Mouse (Mus musculus): ENCODE results near the gene Cxcr4. TPM values are rescaled to one million over a fixed set of nuclear protein-coding genes. Genes with fewer than 3 reads are reported as not detected.
"Not testable (repeated sequence)": the region's sequence is repeated elsewhere in the genome, so short reads cannot be mapped to it uniquely, and the experiment has no call there.

Gene Cxcr4
- total RNA-seq, 2 experiments from 2014 or later: 15.6 to 87.6 TPM

DNA sequence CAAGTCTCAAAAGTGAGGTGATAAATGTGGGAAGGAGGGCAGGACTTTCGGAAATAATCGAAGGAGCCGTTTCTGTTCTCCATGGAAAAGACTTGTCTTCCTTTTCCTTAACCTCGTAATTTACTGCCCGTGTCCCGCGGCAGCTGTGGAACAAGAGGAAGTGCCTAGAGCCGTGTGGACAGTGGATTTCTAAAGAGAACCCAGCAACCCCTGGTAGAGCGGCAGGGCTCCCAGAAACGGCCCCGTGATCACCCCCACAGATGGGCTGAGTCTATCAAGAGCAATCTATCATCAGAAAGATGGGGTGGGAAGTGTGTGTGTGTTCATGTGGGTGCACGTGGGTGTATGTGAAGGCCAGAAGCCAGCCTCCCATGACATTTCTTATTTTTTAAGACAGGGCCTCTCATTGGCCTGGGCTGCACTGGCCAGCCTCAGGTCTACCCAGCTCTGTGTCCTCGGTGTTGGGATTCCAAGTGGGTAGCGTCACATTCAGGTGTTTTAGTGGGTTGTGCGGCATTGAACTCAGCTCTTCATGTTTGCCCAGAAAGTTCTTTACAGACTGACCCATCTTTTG, 5.2 kb upstream of the Cxcr4 start:
- no peak for DNase-seq

DNA sequence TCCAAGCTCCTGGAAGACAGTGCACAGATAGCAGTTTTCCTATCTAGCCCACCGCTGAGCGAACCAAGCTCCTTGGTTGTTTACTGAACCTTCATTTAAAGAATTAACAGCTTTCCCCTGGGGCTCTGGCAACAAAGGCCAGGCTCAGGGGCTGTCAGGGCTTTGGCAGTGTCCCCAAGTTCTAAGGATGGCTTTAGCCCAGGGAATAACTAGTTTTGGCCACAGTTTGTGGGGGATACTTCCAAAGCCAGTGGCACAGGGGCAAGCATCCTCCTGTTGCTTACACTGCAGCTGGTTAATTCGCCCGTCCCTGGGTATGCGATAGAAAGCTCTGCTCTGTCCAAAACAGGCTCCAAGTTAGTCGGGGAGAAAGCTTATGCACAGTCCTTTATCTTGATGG, 3.4 kb upstream of the Cxcr4 start:
- no peak for DNase-seq

DNA sequence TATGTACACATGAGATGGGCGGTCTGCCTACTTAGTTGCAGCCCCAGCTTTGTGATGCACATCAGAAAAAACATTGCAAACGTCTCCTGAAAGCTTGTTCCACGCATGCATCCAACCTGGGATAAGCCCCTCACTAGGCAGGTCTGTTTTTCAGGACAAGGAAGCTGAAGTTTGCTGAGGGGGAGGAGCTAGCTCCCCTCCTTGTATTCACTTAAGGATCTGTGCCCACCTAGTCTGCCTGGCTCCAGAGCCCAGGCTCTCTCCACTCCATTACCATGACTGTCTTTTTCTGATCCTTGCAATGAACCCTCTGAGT, 3.0 kb upstream of the Cxcr4 start:
- no peak for DNase-seq

DNA sequence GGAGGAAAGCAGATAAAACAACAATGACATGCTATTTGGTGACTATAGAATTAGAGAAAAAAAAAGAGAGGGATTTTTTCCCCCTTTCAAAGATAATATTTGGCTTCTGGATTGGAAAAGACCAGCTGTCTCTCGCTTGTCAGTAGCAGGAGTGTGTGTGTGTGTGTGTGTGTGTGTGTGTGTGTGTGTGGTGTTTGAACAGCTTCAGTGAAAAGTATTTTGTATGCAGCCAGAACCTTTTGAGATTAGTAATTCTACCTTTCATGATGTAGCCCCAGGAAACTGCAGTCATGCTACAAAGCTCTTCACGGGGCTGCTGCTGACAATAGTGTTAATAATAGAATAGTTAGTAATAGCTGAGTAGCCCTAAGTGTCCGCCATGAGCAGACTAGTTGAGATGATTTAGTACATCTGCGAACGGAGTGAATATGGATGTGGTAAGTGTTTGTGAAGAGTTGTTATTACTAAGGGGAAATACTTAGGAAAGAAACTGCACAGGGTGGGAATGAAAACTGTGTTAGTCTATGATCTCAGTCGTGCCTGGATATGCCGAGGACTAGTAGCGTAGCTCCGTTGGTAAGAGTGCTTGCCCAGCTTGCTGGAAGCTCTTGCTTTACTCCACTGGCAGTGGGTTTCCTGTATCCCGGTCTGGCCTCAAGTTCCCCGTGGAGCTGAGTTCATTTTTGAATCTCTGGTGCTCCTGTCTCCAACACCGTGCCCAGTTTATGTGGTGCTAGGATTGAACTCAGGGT, 2.4 kb upstream of the Cxcr4 start:
- DNase-seq: no peak

DNA sequence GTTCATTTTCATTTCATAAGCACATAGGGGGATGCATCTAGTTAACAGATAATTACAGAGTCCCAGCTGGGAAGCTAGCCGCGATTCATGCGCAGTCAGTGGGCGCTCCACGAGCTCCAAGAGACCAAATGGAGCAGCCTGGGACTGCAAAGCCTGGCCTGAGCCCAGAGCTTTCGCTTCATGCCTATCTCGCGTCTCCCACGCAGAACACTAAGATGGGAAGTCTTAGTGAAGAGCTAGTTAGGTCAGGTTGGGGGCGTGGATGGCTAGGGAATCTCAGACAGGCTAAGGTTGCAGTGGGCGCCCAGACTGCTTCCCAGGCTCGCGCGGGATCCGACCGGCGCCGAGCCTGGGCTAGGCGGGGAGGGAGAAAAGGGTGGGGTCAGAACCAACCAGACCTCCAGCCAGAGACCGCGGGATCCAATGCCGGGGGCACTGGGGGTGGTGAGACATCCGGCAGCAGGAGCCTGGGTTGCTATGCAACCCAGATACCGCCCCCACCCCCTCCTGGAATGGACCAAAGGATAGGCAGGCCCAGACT, 938 bp upstream of the Cxcr4 start:
- DNase-seq: peak; percentile 43 to 52

DNA sequence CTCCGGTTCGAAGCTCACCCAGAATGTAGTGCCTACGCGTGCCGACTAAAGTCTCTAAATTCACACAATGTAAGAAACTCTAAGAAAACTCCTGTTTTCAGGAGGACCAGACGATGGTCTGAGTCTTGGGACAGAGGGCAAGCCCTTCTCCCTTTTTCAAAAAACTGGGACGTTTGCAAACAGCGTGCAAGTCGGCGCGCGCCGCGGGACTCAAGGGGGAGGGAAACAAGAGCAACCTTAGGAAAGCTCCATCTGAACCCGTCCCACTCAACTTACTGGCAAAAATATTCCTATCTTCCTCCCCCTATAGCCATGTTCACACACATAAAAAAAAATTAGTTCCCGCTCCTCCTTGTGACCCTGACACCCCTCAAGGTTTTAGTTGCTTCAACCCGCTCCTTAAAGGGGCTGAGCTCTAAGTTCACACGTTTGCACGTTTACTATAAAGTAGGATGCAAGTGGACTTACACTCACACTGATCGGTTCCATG, 327 bp downstream of the Cxcr4 start:
- DNase-seq: peak; percentile 39 to 44

DNA sequence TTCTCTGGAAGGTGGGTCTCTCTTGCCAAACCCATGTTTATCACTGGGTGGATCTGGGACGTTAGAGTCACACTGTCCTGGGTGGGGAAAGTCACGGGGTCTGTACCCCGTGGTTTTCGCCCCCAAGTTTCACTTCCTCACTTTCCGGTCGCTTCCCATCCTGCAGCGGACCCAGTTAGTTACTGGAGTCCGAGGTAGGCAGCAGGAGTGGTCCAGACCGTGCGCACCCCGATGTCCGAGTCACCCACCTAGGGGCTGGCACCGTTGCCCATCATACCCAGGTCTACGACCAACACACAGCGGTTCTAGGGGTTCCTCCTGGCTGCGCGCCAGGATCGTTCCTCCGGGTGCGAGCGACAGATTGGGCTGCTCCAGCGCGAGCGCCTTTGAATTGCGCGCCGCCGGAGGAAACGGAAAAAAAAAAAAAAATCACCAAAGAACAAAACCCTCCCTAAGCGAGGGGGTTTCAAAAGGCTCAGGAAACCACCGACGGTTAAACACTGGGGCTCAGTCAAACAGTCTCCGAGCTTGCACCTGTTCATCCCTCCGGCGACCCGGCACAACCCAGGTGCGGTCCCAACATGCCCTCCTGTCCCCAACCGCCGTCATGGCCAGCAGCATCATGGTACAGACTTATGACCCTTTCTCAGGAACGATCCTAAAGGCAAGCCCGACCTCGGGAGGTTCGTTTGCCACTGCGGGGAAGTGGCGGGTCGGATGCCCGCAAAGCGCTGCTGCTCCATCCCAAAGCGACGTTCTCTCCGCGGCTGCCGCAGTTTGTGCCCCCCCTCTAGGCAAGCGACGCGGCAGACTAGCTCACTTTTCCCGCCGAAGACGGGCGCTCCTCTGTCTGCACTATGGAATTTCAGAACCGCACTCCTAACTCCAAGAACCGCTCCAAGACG, 1.0 kb downstream of the Cxcr4 start:
- DNase-seq: peak; percentile 46 to 53

DNA sequence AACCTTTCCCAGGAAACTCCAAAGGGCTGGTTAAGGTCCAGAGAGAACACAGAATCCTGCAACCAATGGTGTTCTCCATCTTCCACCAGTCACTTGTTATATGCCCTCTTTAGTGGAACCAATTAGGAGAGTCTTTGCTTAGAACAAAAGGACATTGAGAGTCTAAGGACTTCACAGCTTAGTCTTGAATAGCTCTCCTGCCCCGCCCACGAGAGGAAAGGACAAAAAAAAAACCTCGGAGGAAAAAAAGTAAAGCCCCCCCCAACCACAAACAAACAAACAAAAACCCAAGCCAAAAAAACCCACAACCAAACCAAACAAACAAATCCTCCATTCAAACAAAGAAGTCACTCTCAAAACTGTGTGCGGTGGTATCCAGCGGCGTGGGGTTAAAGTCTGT, 2.1 kb downstream of the Cxcr4 start:
- no peak for DNase-seq

DNA sequence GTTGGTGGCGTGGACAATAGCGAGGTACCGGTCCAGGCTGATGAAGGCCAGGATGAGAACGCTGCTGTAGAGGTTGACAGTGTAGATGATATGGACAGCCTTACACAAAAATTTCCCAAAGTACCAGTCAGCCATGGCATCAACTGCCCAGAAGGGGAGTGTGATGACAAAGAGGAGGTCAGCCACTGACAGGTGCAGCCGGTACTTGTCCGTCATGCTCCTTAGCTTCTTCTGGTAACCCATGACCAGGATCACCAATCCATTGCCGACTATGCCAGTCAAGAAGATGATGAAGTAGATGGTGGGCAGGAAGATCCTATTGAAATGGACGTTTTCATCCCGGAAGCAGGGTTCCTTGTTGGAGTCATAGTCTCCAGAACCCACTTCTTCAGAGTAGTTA, 2.6 kb downstream of the Cxcr4 start:
- no peak for DNase-seq

DNA sequence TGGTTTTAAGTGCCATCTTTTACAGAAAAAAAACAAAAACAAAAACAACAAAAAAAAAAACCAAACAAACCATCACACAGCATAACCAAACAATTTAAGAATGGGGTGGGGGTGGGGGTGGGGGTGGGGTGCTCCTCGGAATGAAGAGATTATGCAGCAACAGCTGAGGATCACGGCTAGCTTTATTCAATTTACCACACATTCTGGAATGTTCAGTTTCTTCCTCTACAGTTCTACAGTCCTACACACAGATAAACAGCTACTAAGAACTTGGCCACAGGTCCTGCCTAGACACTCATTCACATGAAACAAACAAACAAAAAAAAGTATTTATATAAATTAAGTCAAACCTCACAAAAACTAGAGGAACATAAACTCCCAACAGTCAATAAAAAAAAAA, 3.8 kb downstream of the Cxcr4 start:
- DNase-seq: no peak

DNA sequence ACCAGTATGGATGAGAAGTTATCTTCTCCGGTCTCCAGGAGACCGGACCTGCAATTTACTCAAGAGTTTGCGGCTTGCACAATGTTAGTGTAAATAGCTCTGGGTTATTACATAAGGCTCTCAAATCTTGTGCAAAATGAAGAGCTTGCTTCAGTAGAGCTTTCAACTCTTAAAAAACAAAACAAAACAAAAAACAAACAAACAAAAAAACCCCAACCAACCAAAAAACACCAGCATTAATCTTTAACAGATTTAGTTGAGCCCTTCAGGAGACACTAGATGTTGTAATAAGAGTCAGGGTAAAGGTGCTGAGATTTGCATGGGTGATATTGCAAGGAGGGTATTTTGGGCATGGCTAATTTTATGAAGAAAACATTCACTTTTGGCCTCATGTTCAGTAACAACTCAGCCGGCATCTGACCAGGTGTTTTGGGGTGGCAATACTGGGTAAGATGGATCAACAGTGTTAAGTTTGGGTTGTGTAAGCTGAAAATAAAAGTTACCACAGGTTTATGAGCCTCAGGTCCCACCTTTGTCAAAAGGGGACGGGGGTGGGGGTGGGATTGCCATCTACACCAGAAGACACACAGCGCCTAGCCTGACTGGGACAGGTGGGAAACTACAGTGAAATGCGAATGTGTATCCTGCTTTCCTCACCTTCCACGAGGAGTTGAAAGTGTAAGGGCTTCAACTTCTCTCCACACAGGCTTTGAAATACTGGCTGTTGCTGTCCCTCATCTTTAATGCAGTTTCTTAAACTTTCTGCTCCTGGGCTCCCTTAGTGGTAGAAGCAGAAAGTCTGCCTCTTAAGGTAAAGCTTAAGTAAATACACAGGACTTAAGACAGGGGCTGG, 4.9 kb downstream of the Cxcr4 start:
- DNase-seq: no peak

DNA sequence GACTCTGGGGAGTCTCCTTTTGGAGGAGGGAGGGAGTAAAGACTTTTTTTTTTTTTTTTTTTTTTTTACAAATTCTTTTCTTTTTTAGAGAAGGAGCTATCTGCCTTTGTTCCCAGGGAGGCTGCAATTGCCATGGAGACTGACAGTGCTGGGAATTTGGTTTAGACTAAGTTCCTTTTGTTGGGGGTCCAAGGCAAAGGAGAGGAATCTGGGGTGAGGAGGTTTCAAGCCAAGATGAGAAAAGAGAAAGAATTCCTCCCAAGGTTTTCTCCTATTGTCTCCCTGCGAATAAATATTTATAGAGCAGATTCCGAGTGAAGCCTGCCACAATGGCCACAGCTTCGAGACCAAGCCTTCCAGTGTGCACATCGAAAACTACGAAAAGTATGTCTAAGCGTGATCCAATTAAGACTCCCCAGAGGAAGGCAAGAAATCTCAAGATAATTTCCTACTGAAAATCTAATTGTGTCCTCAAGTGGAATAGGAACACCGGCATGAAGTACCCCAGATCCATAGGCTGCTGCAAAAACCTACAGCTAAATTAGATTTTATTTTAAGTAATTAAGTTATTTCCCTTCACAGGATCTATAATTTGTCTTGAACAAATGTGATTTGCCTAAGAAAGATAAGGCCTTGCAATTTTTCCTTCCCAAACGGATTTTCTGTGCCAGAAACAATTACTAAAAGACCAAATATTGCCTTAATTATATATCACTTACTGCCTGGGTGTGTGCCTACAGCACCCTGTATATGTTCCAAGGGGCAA, 5.7 kb downstream of the Cxcr4 start:
- DNase-seq: no peak

DNA sequence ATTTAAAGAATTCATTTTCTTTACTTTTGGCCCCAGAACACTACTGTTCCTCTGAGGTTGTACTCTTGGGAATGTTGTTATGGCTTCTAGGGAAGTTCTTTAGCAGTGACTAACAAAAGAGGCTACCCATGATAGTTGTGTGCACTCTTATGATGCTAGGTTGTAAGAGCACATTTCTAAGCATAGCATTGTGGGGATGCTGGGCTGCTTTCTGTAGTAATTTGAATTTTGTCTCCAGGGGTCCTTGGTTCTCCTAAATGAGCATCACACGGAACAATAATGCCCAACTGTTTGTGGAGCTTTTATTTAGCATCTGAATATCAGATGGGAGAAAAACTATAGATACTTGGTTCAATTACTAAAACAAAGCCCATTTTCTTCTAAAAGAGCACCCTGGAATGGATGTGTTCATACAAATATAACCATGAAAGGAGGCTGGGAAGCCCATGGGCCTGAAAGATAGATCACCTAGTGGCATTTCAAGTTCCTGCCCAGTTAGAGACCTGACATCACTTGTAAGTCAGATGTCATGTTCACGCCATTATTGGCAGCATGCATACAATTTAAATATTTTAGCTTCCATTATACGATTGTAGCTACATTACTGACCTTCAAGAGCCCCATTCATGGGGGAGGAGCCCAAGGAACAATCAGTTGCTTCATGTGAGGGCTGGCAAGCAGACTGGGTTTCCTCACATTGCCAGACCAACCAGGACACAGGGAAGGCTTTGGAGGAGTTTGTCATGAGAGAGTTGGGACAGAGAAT, 6.5 kb downstream of the Cxcr4 start:
- peak in 1 of 2 experiments; percentile 19 for DNase-seq

DNA sequence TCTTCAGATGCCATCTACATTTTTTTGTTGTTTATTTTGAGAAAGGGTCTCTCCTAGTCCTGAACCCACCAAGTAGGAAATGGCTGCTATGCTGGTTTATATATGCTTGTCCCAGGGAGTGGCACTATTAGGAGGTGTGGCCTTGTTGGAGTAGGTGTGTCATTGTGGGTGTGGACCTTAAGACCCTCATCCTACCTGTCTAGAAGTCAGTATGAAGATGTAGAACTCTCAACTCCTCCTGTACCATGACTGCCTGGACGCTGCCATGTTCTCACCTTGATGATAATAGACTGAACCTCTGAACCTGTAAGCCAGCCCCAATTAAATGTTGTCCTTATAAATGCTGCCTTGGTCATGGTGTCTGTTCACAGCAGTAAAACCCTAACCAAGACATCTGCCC, 7.4 kb downstream of the Cxcr4 start:
- DNase-seq: not testable (repeated sequence)

DNA sequence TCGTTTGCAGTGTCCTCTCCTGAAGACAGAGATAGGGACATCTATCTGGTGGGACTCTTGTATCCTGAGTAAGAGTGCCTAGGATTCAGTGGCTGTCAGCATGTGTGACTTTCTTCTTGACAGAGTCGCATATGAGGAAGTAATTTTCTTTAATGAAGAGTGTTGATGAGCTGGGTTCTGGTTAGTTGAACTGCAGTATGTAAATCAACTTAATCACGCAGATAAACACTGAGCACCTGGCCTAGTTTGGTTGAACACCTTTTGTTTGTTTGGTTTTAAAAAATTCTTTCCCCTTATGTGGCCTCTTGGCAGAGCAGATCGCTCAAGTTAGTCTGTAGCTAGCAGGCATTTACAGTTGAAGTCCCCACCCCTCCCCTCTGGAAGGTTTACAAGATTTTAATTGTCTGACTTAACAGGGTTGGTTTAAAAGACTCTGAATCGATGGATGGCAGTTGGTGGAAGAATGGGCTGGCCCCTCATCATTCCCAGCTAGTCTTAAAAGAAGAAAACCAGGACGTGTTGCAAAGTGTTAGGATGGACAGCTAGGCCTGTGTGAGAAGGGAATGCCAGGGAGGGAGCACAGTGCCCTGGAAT, 8.7 kb downstream of the Cxcr4 start:
- no peak for DNase-seq

DNA sequence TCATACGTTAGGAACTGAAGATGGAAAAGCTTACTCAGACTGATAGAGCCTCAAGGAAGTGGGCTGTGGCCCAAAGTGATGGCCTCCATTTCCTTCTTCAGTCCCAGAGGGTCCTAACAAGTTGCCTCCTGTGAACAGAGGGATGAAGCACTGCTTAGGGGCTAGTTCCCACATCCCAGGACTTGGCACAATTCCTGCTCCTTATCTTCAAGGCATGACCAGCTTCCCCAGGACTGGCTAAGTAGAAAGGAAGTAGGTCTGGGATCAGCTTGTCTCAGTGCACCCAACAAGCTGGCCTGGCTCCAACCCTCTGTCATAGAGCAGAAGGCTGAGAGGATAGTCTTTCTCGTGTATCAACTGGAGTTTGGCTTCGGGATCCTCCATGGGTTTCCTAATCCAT, 11.8 kb downstream of the Cxcr4 start:
- no peak for DNase-seq

DNA sequence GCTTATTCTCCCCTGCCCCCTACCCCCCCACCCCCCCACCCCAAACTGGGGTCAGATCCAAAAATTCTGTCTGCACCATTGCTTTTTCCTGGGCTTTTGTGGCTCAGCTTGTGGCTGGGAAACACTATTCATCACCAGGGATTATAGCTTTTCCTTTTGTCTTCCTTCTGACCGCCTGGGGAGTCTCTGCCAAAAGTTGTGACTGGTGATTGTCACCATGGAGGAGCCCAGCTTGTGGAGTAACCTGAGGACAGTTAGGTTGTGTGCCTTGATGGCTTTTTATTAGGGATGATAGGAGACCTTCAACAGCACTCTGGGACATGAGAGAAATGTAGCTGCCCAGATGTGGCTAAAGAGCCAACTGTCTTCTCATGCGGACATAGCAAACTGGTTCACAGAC, 13.6 kb downstream of the Cxcr4 start:
- DNase-seq: no peak

DNA sequence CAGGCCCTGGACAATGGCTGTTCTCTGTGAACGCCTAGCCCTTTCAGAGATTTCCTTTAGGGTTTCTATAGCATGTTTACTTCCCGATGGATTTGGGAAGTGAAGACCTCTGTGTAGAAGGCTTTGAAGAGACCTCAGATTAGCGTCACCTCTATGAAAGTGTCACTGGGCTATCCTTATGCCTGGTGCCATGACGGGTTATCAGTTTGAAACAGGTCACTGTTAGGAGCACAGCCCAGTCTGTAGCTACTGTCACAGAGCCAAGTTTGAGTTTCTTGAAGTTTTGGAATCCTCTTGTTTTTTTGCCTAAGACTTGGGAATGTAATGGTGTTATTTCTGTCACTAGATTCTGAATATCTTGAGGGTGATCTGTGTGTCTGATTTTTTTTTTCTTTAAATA, 17.0 kb downstream of the Cxcr4 start:
- no peak for DNase-seq

DNA sequence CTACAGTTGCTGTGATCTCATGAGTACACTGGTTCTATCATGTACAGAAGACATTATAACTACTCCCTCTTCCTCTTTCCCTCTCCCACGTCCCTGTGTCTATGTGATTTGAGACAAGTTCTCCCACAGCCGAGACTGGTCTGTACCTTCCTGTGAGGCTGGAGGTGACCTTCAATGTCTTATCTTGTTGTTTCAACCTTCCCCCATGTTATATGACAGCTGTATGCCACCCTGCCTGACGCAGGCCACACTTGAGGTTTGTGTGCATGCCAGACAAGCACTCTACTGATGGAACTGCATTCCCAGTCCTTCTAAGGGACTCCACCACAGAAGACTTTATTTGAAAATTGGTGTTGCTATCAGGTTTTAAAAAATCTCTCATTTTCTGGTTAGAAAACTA, 21.1 kb downstream of the Cxcr4 start:
- no peak for DNase-seq

Data from adrenal gland, postnatal 36 days (tissue).